9 mouse cellular contexts compared by ENCODE assay signal in genomic region chr15:87566040-87566929, GRCm38 (mm10). TPM values are rescaled to one million over a fixed set of nuclear protein-coding genes. Genes with fewer than 3 reads are reported as not detected.
DNase-seq lines count a peak whose midpoint lies in the region; ATAC-seq and TF ChIP-seq lines count a peak whose summit lies in the region.
"Had no signal": no experiment of that assay in that cellular context is flagged by ENCODE, and none has a peak within 500 bp of the region (broad histone marks: within the 10 kb centered on the region; RNA-seq: fewer than 3 reads in every experiment).

No protein-coding gene starts in this region.

- DNase-seq in kidney, adult 2 months = no peak
- DNase-seq in cerebellum, postnatal 4 days (ENCODE audit: low spot score in 2 of 2) = peak; percentile 51 to 85
- DNase-seq in B cell, adult 2 months = no peak
- DNase-seq in ovary, postnatal 36 days (ENCODE audit: low spot score) = no peak
- no peak for DNase-seq in gastrocnemius, postnatal 14 days

- intact Hi-C loops in gastrocnemius, postnatal 14 days (cut with DNase I; ENCODE audit: low total_unique reads) = no loop called here

- no peaks in the 10 kb centered on the region for H3K9me3 ChIP-seq in kidney, embryonic 16.5 days (ENCODE audit: low read length)
- no peaks in the 10 kb centered on the region for H3K9me3 ChIP-seq in intestine, embryonic 16.5 days (ENCODE audit: control insufficient read depth, low read length)
- no peaks in the 10 kb centered on the region for H3K9me3 ChIP-seq in neural tube, embryonic 13.5 days

- H3K4me2 ChIP-seq in kidney, embryonic 16.5 days (replicated peaks; ENCODE audit: low read depth, low read length) = no peak overlapping the region
- H3K4me2 ChIP-seq in intestine, embryonic 16.5 days (ENCODE audit: low read depth, low read length) = no peak overlapping the region
- no peak overlapping the region for H3K4me2 ChIP-seq in neural tube, embryonic 13.5 days

- H3K36me3 ChIP-seq in kidney, embryonic 16.5 days (ENCODE audit: insufficient read depth, low read length) = no peaks in the 10 kb centered on the region
- H3K36me3 ChIP-seq in kidney, adult 2 months (ENCODE audit: control insufficient read depth, insufficient read depth, low read length) = no peaks in the 10 kb centered on the region
- H3K36me3 ChIP-seq in intestine, embryonic 16.5 days (ENCODE audit: control insufficient read depth, insufficient read depth, low read length) = no peaks in the 10 kb centered on the region
- no peaks in the 10 kb centered on the region for H3K36me3 ChIP-seq in neural tube, embryonic 13.5 days

- 0 out of 2 replicates have a peak overlapping the region, but pooled peaks have one; percentile 56 for H3K27ac ChIP-seq in kidney, embryonic 16.5 days (ENCODE audit: low read length)
- no peak overlapping the region for H3K27ac ChIP-seq in kidney, adult 2 months (ENCODE audit: insufficient read depth, low read depth, low read length)
- H3K27ac ChIP-seq in intestine, embryonic 16.5 days (ENCODE audit: low read length) = no peak overlapping the region
- H3K27ac ChIP-seq in neural tube, embryonic 13.5 days (replicated peaks) = peak overlapping the region; percentile 76

- TF ChIP-seq POLR2A in kidney, adult 2 months (IDR thresholded peaks at IDR 0.05; ENCODE audit: low read depth, low read length) = no peak

- ATAC-seq in kidney, embryonic 16.5 days (ENCODE audit: low FRiP score, low TSS enrichment) = peak; percentile 79
- peak; percentile 46 for ATAC-seq in intestine, embryonic 16.5 days
- peak; percentile 88 for ATAC-seq in neural tube, embryonic 13.5 days (ENCODE audit: low read depth)

- no peak overlapping the region for H3K4me3 ChIP-seq in kidney, embryonic 16.5 days (ENCODE audit: low read length)
- no peak overlapping the region for H3K4me3 ChIP-seq in kidney, adult 2 months (ENCODE audit: insufficient read depth, low read depth, low read length)
- H3K4me3 ChIP-seq in intestine, embryonic 16.5 days (ENCODE audit: low read length) = no peak overlapping the region
- no peak overlapping the region for H3K4me3 ChIP-seq in neural tube, embryonic 13.5 days

- 0 out of 2 replicates have a peak, but pooled peaks cover 14% of the 10 kb centered on the region for H3K4me1 ChIP-seq in kidney, embryonic 16.5 days (ENCODE audit: insufficient read depth, low read length)
- H3K4me1 ChIP-seq in kidney, adult 2 months (ENCODE audit: control insufficient read depth, insufficient read depth, low read length) = no peaks in the 10 kb centered on the region
- no peaks in the 10 kb centered on the region for H3K4me1 ChIP-seq in intestine, embryonic 16.5 days (ENCODE audit: control insufficient read depth, insufficient read depth, low read length)
- H3K4me1 ChIP-seq in neural tube, embryonic 13.5 days (replicated peaks) = peaks cover 52% of the 10 kb centered on the region

- no peak overlapping the region for H3K9ac ChIP-seq in kidney, embryonic 16.5 days (replicated peaks; ENCODE audit: low read length)
- no peak overlapping the region for H3K9ac ChIP-seq in intestine, embryonic 16.5 days (ENCODE audit: low read depth, low read length)
- H3K9ac ChIP-seq in neural tube, embryonic 13.5 days = no peak overlapping the region

- no peak for TF ChIP-seq CTCF in kidney, adult 2 months (conservative IDR thresholded peaks at IDR 0.05; ENCODE audit: insufficient read depth, insufficient read length, low read depth, low read length)

- H3K27me3 ChIP-seq in kidney, embryonic 16.5 days (ENCODE audit: insufficient read depth, low read length) = no peaks in the 10 kb centered on the region
- no peaks in the 10 kb centered on the region for H3K27me3 ChIP-seq in kidney, adult 2 months (replicated peaks; ENCODE audit: control insufficient read depth, insufficient read depth, low read length)
- H3K27me3 ChIP-seq in intestine, embryonic 16.5 days (replicated peaks; ENCODE audit: control insufficient read depth, insufficient read depth, low read length) = no peaks in the 10 kb centered on the region
- H3K27me3 ChIP-seq in neural tube, embryonic 13.5 days = no peaks in the 10 kb centered on the region

- 51% methylated on average over 11 of the region's 11 CpGs for WGBS in kidney, embryonic 16.5 days
- WGBS in kidney, adult 2 months = 57% methylated on average over 11 of the region's 11 CpGs
- WGBS in intestine, embryonic 16.5 days = 74% methylated on average over 11 of the region's 11 CpGs
- WGBS in neural tube, embryonic 13.5 days = 48% methylated on average over 11 of the region's 11 CpGs

RNA-seq across cellular contexts. Expression of gene Fam19a5, which starts 22.2 kb away (rescaled TPM):
- polyA plus RNA-seq in kidney, embryonic 16.5 days (2015; fragmentation: Nextera tagmentation; extraction: Ambion mirVana) = 4.7 and 4.9 TPM in 2 replicates
- 6.3 and 6.9 TPM in 2 replicates for polyA plus RNA-seq in kidney, adult 2 months (2012; rRNA removed)
- polyA plus RNA-seq in intestine, embryonic 16.5 days (2015; fragmentation: Nextera tagmentation; extraction: Ambion mirVana) = 2.0 and 2.1 TPM in 2 replicates
- polyA plus RNA-seq in neural tube, embryonic 13.5 days (2015; fragmentation: Nextera tagmentation; extraction: Ambion mirVana) = 19.8 and 22.9 TPM in 2 replicates
- 1 to 10 TPM; 1.4 to 2.3 TPM for total RNA-seq in gastrocnemius, postnatal 14 days (2021)
- total RNA-seq: common myeloid progenitor, adult 5-6 weeks had no signal

Comparison
In these comparisons a context has a peak if more than half of its experiments do, and no peak if none do; other contexts are left out.
1. H3K27ac ChIP-seq: peak in kidney, embryonic 16.5 days (single experiment) and neural tube, embryonic 13.5 days (single experiment); none in kidney, adult 2 months (single experiment) and intestine, embryonic 16.5 days (single experiment).
2. DNase-seq: peak in cerebellum, postnatal 4 days (2 of 2); none in kidney, adult 2 months (single experiment), B cell, adult 2 months (0 of 2), ovary, postnatal 36 days (single experiment) and gastrocnemius, postnatal 14 days (single experiment).
3. Peak in every context shown above with its lines, with median percentiles within 50 percentile points of each other: ATAC-seq.